ENCODE assay signal across 18 mouse cellular contexts in the genomic region with DNA sequence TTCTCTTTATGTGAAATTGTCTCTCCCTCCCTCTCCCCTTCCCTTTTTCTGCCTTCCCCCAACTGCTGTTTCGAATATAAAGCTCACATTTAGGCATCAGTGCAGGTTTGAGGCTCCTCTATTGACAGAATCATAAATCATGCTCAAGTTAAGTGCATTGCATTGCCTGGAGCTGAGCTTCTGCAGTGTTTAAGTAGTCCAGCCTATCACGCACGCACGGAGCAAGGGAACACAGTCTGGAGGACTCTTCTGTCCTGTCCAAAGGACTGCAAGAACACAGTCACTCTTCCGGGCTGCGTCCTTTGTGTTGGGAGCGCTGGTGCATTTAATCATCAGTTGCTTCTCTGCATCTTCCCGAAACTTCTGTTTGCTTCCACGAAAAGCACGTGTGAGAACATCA.
DNase-seq lines count a peak whose midpoint lies in the region; ATAC-seq and TF ChIP-seq lines count a peak whose summit lies in the region.
"Had no signal": no experiment of that assay in that cellular context is flagged by ENCODE, and none has a peak within 500 bp of the region (broad histone marks: within the 10 kb centered on the region; RNA-seq: fewer than 3 reads in every experiment).

No protein-coding gene starts in this region.

- 61% methylated on average over 10 of the region's 10 CpGs for WGBS in hindbrain, embryonic 10.5 days
- 32% methylated on average over 10 of the region's 10 CpGs for whole genome bisulfite sequencing in hindbrain, embryonic 14.5 days
- WGBS in neural tube, embryonic 12.5 days, result 42% methylated on average over 10 of the region's 10 CpGs
- 47% methylated on average over 10 of the region's 10 CpGs for WGBS in hindbrain, postnatal 0 days
- 34% methylated on average over 10 of the region's 10 CpGs for WGBS in neural tube, embryonic 14.5 days

- H3K9ac ChIP-seq in hindbrain, embryonic 14.5 days, result no peak overlapping the region
- no peak overlapping the region for H3K9ac ChIP-seq in neural tube, embryonic 12.5 days
- no peak overlapping the region for H3K9ac ChIP-seq in hindbrain, postnatal 0 days (replicated peaks; ENCODE audit: low read length)
- no peak overlapping the region for H3K9ac ChIP-seq in neural tube, embryonic 14.5 days (replicated peaks; ENCODE audit: low read depth, low read length)
- H3K9ac ChIP-seq: limb, embryonic 15.5 days; liver, postnatal 0 days had no signal

- 0 out of 2 replicates have a peak overlapping the region, but pooled peaks have one; percentile 45 for H3K27ac ChIP-seq in hindbrain, embryonic 10.5 days
- no peak overlapping the region for H3K27ac ChIP-seq in hindbrain, embryonic 14.5 days
- H3K27ac ChIP-seq in neural tube, embryonic 12.5 days, result no peak overlapping the region
- peak overlapping the region; percentile 36; the same call in 1 of the 2 replicates for H3K27ac ChIP-seq in hindbrain, postnatal 0 days
- no peak overlapping the region for H3K27ac ChIP-seq in neural tube, embryonic 14.5 days (ENCODE audit: low read depth, low read length)
- H3K27ac ChIP-seq: heart, adult 2 months; limb, embryonic 15.5 days had no signal

- no peaks in the 10 kb centered on the region for H3K9me3 ChIP-seq in hindbrain, embryonic 10.5 days
- no peaks in the 10 kb centered on the region for H3K9me3 ChIP-seq in hindbrain, embryonic 14.5 days (ENCODE audit: control insufficient read depth, low read length)
- H3K9me3 ChIP-seq in neural tube, embryonic 12.5 days, result no peaks in the 10 kb centered on the region
- H3K9me3 ChIP-seq in hindbrain, postnatal 0 days (ENCODE audit: low read length), result no peaks in the 10 kb centered on the region
- no peaks in the 10 kb centered on the region for H3K9me3 ChIP-seq in neural tube, embryonic 14.5 days (ENCODE audit: control insufficient read depth, low read length)
- H3K9me3 ChIP-seq: limb, embryonic 15.5 days had no signal

- TF ChIP-seq CTCF in hindbrain, postnatal 0 days (IDR thresholded peaks at IDR 0.05; ENCODE audit: low read depth), result no peak

- no peak for DNase-seq in hindbrain, embryonic 10.5 days (ENCODE audit: low spot score)
- no peak for DNase-seq in hindbrain, embryonic 14.5 days (ENCODE audit: low spot score)
- no peak for DNase-seq in neural tube, embryonic 10.5 days (ENCODE audit: extremely low spot score, low spot score)
- peak; percentile 18 for DNase-seq in hindbrain, postnatal 0 days (ENCODE audit: low spot score)
- no peak for DNase-seq in left cerebral cortex, adult 11 months (ENCODE audit: low spot score)
- DNase-seq in left cerebral cortex, adult 18-20 months (ENCODE audit: low spot score in 2 of 2), result no peak
- DNase-seq: gastrocnemius, postnatal 10 days; heart, adult 2 months; kidney, adult 11 months; layer of hippocampus, postnatal 36 days; liver, postnatal 0 days; lung, postnatal 4 days; thymus, adult 18-20 months had no signal

- H3K36me3 ChIP-seq in hindbrain, embryonic 10.5 days, result no peaks in the 10 kb centered on the region
- no peaks in the 10 kb centered on the region for H3K36me3 ChIP-seq in hindbrain, embryonic 14.5 days (replicated peaks; ENCODE audit: control insufficient read depth, insufficient read depth)
- H3K36me3 ChIP-seq in neural tube, embryonic 12.5 days, result no peaks in the 10 kb centered on the region
- H3K36me3 ChIP-seq in hindbrain, postnatal 0 days (ENCODE audit: insufficient read depth, low read length), result no peaks in the 10 kb centered on the region
- no peaks in the 10 kb centered on the region for H3K36me3 ChIP-seq in neural tube, embryonic 14.5 days (ENCODE audit: control insufficient read depth, insufficient read depth, low read length)

- H3K27me3 ChIP-seq in hindbrain, embryonic 10.5 days (ENCODE audit: insufficient read depth, poor library complexity, severe bottlenecking), result no peaks in the 10 kb centered on the region
- H3K27me3 ChIP-seq in hindbrain, embryonic 14.5 days (ENCODE audit: control insufficient read depth, insufficient read depth, low read length), result no peaks in the 10 kb centered on the region
- no peaks in the 10 kb centered on the region for H3K27me3 ChIP-seq in neural tube, embryonic 12.5 days (replicated peaks)
- no peaks in the 10 kb centered on the region for H3K27me3 ChIP-seq in hindbrain, postnatal 0 days (ENCODE audit: insufficient read depth, low read length)
- no peaks in the 10 kb centered on the region for H3K27me3 ChIP-seq in neural tube, embryonic 14.5 days (ENCODE audit: control insufficient read depth, insufficient read depth, low read length)
- H3K27me3 ChIP-seq: limb, embryonic 15.5 days; Patski had no signal

- H3K4me2 ChIP-seq in hindbrain, embryonic 14.5 days (replicated peaks), result no peak overlapping the region
- H3K4me2 ChIP-seq in neural tube, embryonic 12.5 days (replicated peaks), result no peak overlapping the region
- H3K4me2 ChIP-seq in hindbrain, postnatal 0 days (ENCODE audit: low read depth, low read length), result no peak overlapping the region
- H3K4me2 ChIP-seq in neural tube, embryonic 14.5 days (ENCODE audit: low read depth, low read length), result no peak overlapping the region
- H3K4me2 ChIP-seq: limb, embryonic 15.5 days had no signal

- H3K4me1 ChIP-seq in hindbrain, embryonic 10.5 days (replicated peaks), result peaks cover 23% of the 10 kb centered on the region
- H3K4me1 ChIP-seq in hindbrain, embryonic 14.5 days (replicated peaks; ENCODE audit: control insufficient read depth, insufficient read depth, low read length), result peaks cover 17% of the 10 kb centered on the region
- H3K4me1 ChIP-seq in neural tube, embryonic 12.5 days, result peaks cover 18% of the 10 kb centered on the region; the same call in 1 of the 2 replicates
- 0 out of 2 replicates have a peak, but pooled peaks cover 5% of the 10 kb centered on the region for H3K4me1 ChIP-seq in hindbrain, postnatal 0 days (ENCODE audit: insufficient read depth, low read length)
- peaks cover 7% of the 10 kb centered on the region for H3K4me1 ChIP-seq in neural tube, embryonic 14.5 days (ENCODE audit: control insufficient read depth, insufficient read depth, low read length)

- no peak overlapping the region for H3K4me3 ChIP-seq in hindbrain, embryonic 10.5 days
- H3K4me3 ChIP-seq in hindbrain, embryonic 14.5 days (replicated peaks; ENCODE audit: low read length), result no peak overlapping the region
- no peak overlapping the region for H3K4me3 ChIP-seq in neural tube, embryonic 12.5 days
- no peak overlapping the region for H3K4me3 ChIP-seq in hindbrain, postnatal 0 days (ENCODE audit: low read length)
- no peak overlapping the region for H3K4me3 ChIP-seq in neural tube, embryonic 14.5 days (ENCODE audit: low read depth, low read length)
- H3K4me3 ChIP-seq: heart, adult 2 months; limb, embryonic 15.5 days had no signal

- no peak for ATAC-seq in hindbrain, embryonic 14.5 days (ENCODE audit: low FRiP score)
- ATAC-seq in neural tube, embryonic 12.5 days (ENCODE audit: low FRiP score, low read depth), result 0 out of 2 replicates have a peak, but pooled peaks have one; percentile 60
- ATAC-seq in hindbrain, postnatal 0 days, result no peak
- ATAC-seq in neural tube, embryonic 14.5 days (ENCODE audit: low read depth), result peak; percentile 68; the same call in 1 of the 2 replicates
- ATAC-seq: forebrain, embryonic 16.5 days; liver, postnatal 0 days; Patski had no signal

Comparison
In these comparisons a context has a peak if more than half of its experiments do, and no peak if none do; other contexts are left out.
1. H3K27ac ChIP-seq: peak in hindbrain, embryonic 10.5 days (single experiment) and hindbrain, postnatal 0 days (single experiment); none in hindbrain, embryonic 14.5 days (single experiment), neural tube, embryonic 12.5 days (single experiment) and neural tube, embryonic 14.5 days (single experiment).
2. ATAC-seq: peak in neural tube, embryonic 12.5 days (single experiment) and neural tube, embryonic 14.5 days (single experiment); none in hindbrain, embryonic 14.5 days (single experiment) and hindbrain, postnatal 0 days (single experiment).